Mouse (Mus musculus) urinary bladder, adult 18-20 months (tissue): ENCODE results near the gene Tbc1d22b.
"Not testable (repeated sequence)": the region's sequence is repeated elsewhere in the genome, so short reads cannot be mapped to it uniquely, and the experiment has no call there.

Experiments used
- DNase-seq, 2 experiments: peaks; one replicate each; pipeline ENCODE4 v3.0.0; 2022; ENCODE audit warnings: low spot score in 2 of 2, mixed read lengths in 2 of 2

Gene Tbc1d22b

GRCm38 (mm10) chr17:29595891-29596770 is 46.5 kb downstream of the Tbc1d22b start:
- DNase-seq: no peak

GRCm38 (mm10) chr17:29596771-29597132 is 47.2 kb downstream of the Tbc1d22b start:
- DNase-seq: no peak

GRCm38 (mm10) chr17:29599051-29599450 is 49.5 kb downstream of the Tbc1d22b start:
- DNase-seq: no peak

- no peak for DNase-seq
These were observed 50.0 kb downstream of the Tbc1d22b start for GRCm38 (mm10) chr17:29599537-29599936.

GRCm38 (mm10) chr17:29601391-29601790 is 51.8 kb downstream of the Tbc1d22b start:
- no peak for DNase-seq

- DNase-seq: peak; percentile 19 to 68
These were observed 53.7 kb downstream of the Tbc1d22b start for GRCm38 (mm10) chr17:29603283-29603682.

- not testable (repeated sequence) for DNase-seq
These were observed 63.9 kb downstream of the Tbc1d22b start for GRCm38 (mm10) chr17:29613453-29613852.

GRCm38 (mm10) chr17:29614115-29615023 is 64.8 kb downstream of the Tbc1d22b start, which contains the start of the genes Rnf8 and Gm28043:
Rnf8 (plus strand) TSS chr17:29614790.
Gm28043 (plus strand) TSS chr17:29614876.
- DNase-seq: peak; percentile 90

- DNase-seq: no peak
These were observed 65.5 kb downstream of the Tbc1d22b start for GRCm38 (mm10) chr17:29615024-29615551.

- DNase-seq: no peak
These were observed 66.0 kb downstream of the Tbc1d22b start for GRCm38 (mm10) chr17:29615616-29616015.

GRCm38 (mm10) chr17:29619231-29619630 is 69.6 kb downstream of the Tbc1d22b start:
- no peak for DNase-seq

- no peak for DNase-seq
These were observed 73.9 kb downstream of the Tbc1d22b start for GRCm38 (mm10) chr17:29623488-29623887.

GRCm38 (mm10) chr17:29627285-29627684 is 77.7 kb downstream of the Tbc1d22b start:
- no peak for DNase-seq

GRCm38 (mm10) chr17:29628946-29629345 is 79.4 kb downstream of the Tbc1d22b start:
- no peak for DNase-seq

GRCm38 (mm10) chr17:29629620-29630019 is 80.0 kb downstream of the Tbc1d22b start:
- DNase-seq: no peak

GRCm38 (mm10) chr17:29632312-29632711 is 82.7 kb downstream of the Tbc1d22b start:
- DNase-seq: no peak

- DNase-seq: no peak
These were observed 85.9 kb downstream of the Tbc1d22b start for GRCm38 (mm10) chr17:29635492-29635891.

GRCm38 (mm10) chr17:29636118-29636517 is 86.5 kb downstream of the Tbc1d22b start:
- no peak for DNase-seq

- DNase-seq: no peak
These were observed 87.8 kb downstream of the Tbc1d22b start for GRCm38 (mm10) chr17:29637377-29637776.

- DNase-seq: no peak
These were observed 88.3 kb downstream of the Tbc1d22b start for GRCm38 (mm10) chr17:29637895-29638294.

GRCm38 (mm10) chr17:29640971-29641370 is 91.4 kb downstream of the Tbc1d22b start:
- DNase-seq: no peak

- DNase-seq: no peak
These were observed 92.6 kb downstream of the Tbc1d22b start for GRCm38 (mm10) chr17:29642219-29642618.
